Mouse (Mus musculus): Measurements from ENCODE around the gene Mettl27.
"Not testable (repeated sequence)": the region's sequence is repeated elsewhere in the genome, so short reads cannot be mapped to it uniquely, and the experiment has no call there.

The Mettl27 gene

DNA sequence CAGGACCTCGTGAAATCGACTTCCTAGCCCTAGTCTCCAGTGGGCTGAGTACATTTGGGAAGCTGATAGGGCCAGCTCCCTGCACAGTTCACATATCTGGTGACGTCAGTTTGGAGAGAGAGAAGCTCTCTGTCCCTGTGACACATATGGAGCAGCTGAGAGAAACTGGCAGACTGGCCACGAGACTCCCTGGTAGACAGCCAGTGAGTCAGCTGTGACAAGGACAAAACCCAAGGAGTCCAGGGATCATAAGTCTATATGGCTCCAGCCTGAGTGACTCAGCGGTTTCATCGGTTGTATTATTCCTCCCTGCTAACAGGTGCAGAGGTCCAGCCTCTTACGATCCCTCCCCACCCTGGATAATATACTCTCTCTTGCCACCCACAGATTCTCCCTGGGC lies 26.9 kb downstream of the Mettl27 start:
- no peak for DNase-seq

DNA sequence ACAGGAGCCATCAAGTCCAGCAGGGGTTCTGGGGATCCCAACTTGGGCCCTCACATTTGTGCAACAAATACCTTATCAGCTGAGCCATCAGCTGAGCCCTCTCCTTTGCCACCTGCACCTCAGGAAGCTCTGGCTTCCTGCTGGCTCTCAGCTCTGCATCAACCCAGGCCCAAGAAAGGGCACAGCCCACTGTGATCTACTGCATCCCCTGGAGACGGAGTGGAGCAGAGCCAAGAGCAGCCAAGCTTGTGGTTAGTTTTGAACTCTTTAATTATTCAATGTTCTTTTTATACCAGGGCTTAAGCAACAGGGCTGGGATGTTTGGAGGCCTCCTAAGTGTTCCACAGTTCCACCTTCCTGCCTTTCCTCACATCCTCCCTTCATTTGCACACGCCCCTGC lies 28.3 kb downstream of the Mettl27 start:
- no peak for DNase-seq

DNA sequence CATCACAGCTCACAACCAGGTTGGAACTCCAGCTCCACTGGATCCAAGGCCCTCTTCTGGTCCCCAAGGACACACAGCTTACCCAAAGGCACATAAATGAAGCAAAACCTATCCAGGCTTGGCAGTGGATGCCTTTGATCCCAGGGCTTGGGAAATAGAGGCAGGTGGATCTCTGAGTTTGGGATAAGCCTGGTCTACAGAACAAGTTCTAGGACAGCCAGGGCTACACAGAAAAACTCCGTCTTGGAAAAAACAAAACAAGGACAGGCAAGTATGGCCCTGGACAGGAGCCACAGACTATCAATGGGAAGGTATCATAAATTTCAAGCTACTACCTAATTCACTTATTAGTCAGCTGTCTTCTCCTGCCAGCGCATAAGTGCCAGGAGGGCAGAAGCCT lies 29.4 kb downstream of the Mettl27 start:
- no peak for DNase-seq

DNA sequence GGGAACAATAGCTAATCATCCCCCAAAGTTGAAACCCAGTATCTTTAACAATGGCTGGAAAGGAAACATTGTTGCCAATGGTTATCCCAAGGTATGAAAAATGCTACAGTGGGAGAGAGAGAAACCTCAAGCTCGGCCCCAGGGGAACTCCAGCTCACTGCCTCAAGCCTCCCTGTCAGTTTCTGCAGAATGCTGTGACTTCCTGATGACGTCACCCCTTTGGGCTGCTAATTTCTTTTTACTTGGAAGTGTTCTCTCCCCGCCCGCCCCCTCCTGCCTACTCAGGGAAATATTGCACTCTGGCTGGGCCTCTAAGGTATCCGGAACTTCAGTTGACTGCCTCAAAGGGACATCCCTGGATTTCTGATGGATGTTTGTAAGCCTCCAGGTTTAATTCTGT lies 31.4 kb downstream of the Mettl27 start:
- DNase-seq: no peak

DNA sequence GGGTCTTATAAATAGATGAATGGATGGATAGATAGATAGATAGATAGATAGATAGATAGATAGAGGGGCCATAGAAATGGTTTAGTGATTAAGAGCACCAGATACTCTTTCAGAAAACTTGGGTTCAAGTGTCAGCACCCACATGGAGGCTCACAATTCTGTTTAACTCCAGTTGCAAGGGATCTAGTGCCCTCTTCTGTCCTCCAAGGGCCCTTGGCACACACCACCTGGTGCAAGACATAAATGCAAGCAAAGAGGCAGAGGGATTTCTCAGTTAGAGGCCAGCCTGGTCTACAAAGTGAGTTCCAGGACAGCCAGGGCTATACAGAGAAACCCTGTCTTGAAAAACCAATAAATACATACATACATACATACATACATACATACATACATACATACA lies 32.5 kb downstream of the Mettl27 start:
- DNase-seq: not testable (repeated sequence)

DNA sequence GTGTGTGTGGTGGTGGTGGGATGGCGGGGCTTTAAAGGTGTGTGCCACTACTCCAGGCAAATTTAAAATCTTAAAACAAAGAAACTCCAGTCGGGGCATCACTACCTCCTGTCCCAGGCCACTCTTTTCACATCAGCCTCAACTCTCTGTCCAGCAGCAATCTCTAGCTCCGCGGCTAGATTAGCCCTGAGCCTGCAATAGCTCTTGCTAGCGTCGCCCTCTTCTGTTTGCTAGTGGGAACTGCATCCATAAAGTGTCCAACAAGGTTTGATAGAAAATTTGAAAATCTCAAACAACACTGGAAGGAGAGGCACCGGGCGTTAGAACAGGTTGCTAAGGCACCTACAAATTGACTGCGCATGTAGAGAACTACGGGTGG lies 33.3 kb downstream of the Mettl27 start:
- DNase-seq: peak; percentile 83

DNA sequence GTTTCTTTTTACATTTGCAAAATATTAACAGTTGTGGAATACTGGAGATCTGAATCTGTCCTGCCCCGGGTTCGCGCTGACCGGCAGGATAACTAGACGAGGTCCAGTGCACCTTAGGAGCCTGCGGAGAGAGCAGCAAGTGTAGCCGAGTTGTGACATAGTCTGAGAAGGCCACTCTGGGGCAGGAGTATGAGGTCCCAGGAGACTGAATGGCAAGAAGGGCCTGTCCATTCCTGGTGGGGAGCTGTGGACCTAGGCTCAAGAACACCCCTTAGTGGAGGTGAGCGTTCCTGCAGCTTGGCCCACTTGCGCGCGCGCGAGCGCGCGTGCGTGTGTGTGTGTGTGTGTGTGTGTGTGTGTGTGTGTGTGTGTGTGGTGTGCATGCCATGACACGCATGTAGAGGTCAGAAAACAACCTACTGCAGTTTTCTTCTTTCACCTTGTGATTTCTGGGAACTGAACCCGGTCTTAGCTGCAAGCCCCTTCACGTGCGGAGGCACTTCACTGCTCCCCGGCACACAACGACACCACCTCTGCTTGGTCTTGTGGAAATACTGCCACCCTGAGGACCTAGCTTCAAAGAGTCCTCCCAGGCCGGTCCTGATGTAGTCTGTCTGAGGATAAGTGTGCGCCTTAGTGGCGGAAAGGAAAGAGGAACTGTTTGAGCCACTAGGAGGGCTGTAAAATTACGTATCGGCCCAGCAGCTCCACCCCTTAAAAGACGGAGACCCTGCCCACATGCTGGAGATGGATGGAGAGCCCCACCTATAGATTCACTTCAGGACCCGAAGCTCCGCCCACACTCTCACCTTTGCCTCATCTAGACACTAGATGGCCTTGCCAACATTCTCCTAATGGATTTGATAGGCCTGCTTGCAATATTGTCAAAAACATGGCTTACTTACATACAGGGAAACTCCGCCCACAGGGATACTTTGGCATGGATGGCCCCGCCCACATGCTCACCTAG lies 34.0 kb downstream of the Mettl27 start:
- DNase-seq: peak; percentile 69

DNA sequence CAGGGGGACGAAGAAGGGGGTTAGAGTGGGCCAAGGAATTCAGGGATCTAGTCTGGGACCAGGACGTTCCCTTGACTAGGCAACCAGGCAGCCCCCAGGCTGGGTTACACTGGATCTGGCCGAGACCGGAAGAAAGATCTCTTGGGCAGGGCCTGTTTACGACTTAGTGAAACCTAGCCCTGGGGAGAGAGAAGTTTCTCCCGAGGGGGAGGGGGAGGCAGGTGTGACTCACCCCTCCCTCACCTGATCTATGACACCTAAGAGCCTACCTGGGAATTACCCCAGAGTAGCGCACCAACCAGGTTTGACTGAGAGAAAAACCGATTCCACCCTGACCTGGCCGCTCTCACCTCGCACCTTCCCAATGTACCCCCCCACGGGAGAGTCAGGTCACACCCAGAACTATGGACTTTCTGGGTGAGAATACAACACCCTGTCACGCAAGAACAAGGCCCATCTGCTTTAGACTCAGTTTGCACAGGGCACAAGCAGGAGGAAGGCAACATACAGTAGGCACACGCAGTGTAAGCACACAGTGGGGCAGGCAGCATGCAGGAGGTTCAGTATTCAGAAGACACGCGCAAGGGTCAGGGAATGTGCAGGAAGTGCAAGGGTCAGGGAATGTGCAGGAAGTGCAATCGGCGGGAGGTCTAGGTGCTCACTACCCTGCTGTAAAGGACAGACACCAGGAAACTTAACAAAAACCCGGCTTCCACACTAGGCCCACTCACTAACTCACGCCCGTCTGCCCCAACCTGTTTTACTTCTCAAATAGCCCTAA lies 35.2 kb downstream of the Mettl27 start:
- DNase-seq: no peak

DNA sequence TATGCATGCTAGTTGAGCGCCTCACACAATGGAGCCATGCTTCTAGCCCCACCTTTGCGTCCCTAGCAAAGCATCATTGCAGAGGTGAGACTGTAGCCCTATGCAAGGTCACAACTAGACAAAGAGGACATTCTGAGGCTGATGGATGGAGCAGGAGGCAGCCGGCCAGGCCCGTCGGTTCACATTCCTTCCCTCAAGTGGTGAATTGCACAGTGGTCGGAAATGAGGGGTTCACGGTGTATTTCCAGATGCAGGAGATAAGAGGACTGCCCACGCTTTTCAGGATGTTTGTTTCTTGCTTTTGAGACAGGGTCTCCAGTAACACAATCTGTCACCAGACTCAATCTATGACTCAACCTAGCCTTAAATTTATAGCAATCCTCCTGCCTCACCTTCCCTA lies 38.5 kb downstream of the Mettl27 start:
- no peak for DNase-seq

DNA sequence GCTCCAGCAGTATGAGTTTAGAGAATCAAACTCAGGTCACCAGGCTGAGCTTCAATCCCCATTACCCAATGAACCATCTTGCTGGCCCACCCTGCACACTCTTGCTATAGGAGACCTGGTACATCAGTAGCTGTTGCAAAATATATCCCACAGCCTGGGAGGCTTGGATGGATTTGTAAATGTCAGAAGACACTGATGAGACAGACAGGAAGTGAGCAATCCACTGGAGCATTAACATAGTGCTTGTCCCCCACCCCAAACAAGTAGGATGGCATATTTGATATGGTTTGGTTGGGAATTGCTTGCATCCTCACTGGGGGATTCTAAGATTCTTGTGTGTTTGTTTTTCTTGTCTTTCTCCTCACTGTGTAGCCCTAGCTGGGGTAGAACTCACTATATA lies 40.9 kb downstream of the Mettl27 start:
- no peak for DNase-seq

DNA sequence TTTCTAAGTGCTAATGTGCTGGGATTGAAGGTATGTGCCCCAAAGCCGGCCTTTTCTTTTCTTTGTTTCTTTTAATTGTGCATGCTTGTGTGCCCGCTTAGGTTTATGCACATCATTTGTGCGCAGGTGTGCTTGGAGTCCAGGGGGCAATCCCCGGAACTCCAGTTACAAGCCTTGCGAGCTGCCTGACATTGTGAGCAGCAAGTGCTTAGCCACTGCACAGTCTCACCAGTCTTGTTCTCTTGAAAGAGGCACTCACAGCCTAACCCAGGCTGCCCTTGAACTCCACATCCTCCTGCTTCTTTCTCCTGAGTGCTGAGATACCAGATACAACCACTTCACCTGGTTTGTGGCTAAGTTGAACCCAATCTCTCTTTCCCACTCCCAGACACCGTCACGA lies 41.4 kb downstream of the Mettl27 start:
- no peak for DNase-seq

DNA sequence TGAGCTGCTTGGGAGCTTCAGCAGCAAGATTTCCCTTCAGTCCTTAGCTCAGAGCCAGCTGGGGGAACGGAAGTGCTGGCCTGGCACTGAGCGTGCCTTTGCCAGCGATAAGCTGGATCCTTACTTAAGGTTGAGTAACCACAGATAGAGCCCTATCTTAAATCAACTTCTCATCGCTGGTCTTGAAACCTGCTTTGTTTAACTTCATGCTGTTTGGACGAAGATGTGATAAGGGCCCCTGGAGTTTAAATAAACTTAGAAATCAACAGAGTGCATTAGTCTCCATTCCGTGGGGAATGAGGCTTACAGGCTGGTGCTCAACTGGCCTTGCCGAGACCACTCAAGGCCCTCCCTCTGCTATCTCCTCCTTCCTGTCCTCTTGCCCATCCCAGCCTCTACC lies 42.1 kb downstream of the Mettl27 start:
- peak; percentile 51 for DNase-seq

DNA sequence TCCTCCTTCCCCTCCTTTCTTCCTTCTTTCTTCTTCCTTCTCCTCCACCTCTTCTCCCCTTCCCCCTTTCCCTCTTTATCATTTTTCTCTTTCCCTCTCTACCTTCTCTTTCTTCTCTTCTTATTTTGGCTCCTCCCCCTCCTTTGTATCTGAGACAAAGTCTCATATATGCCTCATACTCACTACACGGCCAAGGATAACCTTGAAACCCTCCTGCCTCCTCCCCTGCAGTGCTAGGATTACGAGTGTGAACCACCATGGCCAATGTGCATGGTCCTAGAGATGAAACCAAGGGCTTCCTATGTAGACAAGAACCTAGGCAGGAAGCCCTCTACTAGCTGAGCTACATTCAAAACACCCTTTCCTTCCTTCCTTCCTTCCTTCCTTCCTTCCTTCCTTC lies 42.8 kb downstream of the Mettl27 start:
- DNase-seq: no peak

DNA sequence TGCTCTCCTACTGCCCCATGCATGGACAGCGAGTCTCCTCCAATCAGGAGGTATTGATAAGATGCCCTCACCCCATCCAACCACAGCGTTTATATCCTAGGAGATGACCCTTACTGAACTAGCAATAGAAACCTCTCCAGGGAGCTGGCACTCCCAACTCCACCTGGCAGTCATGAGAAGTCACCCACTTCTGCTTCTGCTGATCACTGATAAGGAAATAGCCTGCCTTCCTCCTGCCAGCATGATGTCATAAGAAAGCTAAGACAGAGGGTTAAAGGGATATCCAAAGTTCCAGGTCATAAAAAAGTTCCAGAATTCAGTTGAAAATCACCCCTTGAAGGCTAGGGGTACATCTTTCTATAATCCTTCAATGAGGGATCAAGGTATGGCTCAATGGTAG lies 44.0 kb downstream of the Mettl27 start:
- peak; percentile 41 for DNase-seq

DNA sequence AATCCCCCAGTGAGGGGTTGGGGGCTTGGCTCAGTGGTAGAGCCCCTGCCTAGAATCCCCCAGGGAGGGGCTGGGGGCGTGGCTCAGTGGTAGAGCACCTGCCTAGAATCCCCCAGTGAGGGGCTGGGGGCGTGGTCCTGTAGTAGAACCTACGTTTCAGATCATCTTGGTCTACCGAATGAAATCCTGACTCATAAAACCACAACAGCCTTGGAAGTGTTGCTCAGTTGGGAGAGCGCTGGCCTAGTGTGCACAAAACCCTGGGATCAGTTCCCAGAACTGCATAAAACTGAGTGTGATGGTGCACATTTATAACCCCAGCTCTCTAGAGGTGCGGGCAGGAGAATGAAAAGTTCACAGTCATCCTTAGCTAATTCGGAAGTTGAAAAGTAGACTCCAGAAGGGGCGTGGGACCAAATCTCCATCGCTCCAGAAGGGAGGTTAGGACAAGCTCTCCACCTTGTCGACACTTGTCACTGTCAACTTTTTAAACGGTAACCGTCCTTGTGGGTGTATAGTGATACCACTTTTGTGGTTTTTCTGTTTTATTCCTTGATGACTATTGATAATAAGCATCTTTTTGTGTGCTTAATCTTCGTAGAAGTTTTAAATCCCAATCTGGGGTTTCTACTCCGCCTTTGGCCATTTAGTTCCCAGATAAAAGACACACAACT lies 44.5 kb downstream of the Mettl27 start:
- DNase-seq: no peak

DNA sequence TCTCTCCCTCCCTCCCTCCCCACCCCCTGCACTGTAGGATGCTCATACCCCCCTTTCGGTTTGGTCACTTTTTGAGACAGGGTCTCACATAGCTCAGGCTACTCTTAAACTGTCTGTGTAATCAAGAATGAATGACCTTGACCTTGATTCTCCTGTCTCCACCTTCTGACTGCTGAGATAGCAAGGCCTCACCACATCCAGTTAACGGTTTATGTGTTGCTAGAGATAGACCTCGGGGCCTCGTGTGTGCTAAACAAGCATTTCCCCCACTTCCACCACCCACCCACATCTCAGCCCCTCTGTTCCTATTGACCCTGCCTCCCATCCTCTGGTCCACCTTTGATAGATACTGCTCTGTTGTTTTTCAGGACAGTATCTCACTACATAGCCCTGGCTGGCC lies 45.7 kb downstream of the Mettl27 start:
- DNase-seq: no peak

DNA sequence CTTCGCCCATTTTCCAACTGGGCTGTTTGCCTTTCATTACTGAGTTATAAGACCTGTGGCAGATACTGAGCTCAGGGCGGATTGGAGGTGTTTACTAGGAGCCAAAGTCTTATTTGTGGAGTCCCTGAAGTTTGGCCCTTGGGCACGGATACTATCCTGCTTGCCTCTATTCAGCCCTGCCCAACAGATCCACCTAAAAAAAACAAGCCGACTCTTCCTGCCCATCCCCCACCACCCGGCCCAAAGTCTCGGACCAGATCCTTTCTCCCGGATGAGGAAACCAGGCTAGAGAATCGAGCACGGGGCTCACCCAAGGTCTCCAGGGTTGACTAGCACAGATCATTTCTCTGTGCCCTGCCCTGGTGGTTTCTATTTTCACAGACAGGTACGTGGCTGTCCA lies 49.0 kb downstream of the Mettl27 start:
- no peak for DNase-seq

DNA sequence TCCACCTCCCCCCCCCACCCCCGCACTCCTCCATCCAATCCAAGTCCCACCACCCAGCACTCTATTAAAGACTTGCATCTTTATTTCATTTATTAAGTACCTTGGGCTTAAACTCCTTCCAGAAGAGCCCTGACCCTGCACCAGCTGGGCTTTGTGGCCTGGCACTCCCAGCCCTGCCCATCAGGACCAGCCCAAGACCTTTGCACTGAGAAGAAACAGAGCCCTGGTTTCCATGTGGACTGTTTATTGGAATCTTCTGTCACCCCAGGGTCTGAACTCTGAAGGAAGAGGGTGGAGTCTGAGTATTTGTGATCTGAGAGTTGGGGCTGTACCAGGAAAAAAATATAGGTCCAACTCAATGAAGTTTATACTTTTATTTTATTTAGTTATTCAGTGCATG lies 50.9 kb downstream of the Mettl27 start:
- no peak for DNase-seq

DNA sequence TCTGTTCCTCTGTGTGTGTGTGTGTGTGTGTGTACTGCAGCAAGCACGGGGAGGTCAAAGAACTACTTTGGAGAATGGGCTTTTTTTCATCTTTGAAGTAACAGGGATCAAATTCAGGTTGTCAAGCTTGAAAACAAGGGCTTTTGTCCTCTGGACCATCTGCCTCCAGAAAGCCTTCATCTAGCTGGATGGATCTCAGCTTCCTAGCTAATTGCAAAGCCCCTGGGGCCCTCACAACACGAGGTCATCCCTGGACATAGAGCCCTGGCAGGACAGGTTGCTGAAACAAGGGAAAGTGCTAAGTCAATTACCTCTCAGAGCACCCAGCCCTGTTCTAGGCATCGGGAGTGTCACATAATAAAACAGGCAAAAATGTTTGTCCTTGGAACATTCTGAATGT lies 51.6 kb downstream of the Mettl27 start:
- DNase-seq: no peak

DNA sequence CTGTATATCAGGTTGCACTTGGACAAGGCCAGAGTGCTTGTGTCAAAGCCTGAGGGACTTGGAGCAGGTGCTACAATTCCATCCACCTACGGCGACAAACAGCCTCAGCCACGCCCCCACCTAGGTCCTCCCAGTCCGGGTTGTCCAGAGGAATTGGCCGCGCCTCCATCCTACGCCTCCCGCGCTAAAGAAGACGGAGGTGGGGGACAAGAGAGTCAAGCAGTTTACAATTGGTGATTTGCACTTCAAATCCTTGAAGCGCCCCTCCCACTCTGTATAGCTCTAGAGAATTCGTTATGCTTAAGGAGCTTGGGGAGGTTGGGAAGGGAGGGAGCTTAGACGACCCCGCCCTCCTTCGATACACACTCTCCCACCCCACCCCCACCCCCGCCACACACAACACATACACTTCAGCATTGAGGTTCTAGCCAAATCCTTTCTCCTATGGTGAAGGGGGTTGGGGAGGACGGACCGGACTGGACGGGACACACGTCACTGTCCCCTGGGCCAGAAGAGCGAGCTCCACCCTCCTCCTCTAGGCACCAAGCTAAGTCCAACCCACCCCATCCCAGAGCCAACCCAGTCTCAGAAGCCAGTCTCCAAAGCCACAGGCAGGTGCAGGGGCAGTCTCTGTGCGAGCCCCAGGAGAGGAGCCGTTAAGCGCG lies 53.6 kb downstream of the Mettl27 start, which contains the start of gene Cldn3:
Cldn3 (plus strand) TSS at position 582 of the 665 bp plus-strand sequence.
- no peak for DNase-seq

DNA sequence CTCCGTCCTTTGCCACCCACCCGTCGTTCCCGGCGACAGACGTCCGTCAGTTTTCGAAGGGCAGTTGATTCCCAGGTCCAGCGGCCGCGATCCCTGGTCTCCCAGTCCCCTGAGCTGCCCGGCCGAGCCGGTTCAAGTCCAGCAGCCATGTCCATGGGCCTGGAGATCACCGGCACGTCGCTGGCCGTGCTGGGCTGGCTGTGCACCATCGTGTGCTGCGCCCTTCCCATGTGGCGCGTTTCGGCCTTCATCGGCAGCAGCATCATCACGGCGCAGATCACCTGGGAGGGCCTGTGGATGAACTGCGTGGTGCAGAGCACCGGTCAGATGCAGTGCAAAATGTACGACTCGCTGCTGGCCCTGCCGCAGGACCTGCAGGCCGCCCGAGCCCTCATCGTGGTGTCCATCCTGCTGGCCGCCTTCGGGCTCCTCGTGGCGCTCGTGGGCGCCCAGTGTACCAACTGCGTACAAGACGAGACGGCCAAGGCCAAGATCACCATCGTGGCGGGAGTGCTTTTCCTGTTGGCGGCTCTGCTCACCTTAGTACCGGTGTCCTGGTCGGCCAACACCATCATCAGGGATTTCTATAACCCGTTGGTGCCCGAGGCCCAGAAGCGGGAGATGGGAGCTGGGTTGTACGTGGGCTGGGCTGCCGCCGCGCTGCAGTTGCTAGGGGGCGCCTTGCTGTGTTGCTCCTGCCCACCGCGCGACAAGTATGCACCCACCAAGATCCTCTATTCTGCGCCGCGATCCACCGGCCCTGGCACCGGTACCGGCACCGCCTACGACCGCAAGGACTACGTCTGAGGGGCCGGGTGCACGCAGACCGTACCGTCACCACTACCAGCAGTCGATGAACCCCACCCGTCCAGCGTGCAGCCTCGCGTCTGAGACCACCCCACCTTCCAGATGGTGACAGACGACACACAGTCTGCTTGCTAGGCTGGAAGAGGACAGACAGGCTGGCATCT lies 54.4 kb downstream of the Mettl27 start:
- no peak for DNase-seq

DNA sequence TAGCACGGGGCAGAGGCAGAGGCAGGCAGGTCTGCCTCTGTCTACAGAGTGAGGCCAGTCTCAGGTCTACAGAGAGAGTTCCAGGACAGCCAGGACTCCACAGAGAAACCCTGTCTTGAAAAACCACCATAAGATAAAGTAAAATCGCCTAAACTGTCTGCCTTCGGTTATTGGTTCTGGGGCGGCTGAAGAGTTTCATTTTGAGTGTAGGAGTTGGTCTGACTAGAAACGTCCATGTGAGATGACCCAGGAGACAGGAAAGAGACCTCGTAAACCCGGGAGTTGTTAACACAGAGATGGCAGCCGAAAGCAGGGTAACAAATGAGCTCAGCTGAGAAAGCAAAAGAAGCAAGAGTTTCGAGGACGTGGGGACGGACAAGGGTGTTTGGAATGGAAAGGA lies 57.0 kb downstream of the Mettl27 start:
- DNase-seq: no peak

Measured in liver (tissue).